Mouse (Mus musculus): ENCODE results near the gene Msrb2. TPM values are rescaled to one million over a fixed set of nuclear protein-coding genes. Genes with fewer than 3 reads are reported as not detected.

The Msrb2 gene
- total RNA-seq, 1 experiment: 17.1 TPM

GRCm38 (mm10) chr2:19382206-19382605 is 11.0 kb downstream of the Msrb2 start:
- no peaks in the 10 kb centered on the region for H3K9me3 ChIP-seq (ENCODE audit: control insufficient read depth, insufficient read depth, low read depth, low read length)
- in situ Hi-C loops (cut with MboI; ENCODE audit: low sequenced_read_pairs in 2 of 2, unreplicated experiment in 2 of 2): no loop called here
- TF ChIP-seq CHD2 (IDR thresholded peaks at IDR 0.05; ENCODE audit: low read depth, low read length) (no peak), ZNF384 (IDR thresholded peaks at IDR 0.05; ENCODE audit: low read depth, low read length) (no peak), MAFK (IDR thresholded peaks at IDR 0.05; ENCODE audit: insufficient read depth, low read depth, low read length) (no peak), ZC3H11A (IDR thresholded peaks at IDR 0.05; ENCODE audit: borderline replicate concordance, low read depth, low read length) (no peak), HCFC1 (IDR thresholded peaks at IDR 0.05; ENCODE audit: borderline replicate concordance, insufficient read depth, low read length) (no peak)
- H3K4me3 ChIP-seq (ENCODE audit: insufficient read depth in 1 of 2, low read depth in 1 of 2, low read length in 2 of 2, poor library complexity in 1 of 2, severe bottlenecking in 1 of 2): no peak overlapping the region
- peaks cover 3% of the 10 kb centered on the region; the same call in 1 of the 2 replicates for H3K36me3 ChIP-seq (ENCODE audit: control insufficient read depth, insufficient read depth, low read length, poor library complexity, severe bottlenecking)
- DNase-seq (ENCODE audit: low read depth, low spot score): no peak
- H3K9ac ChIP-seq (ENCODE audit: insufficient read depth, low read depth, low read length, poor library complexity, severe bottlenecking): no peak overlapping the region
- no peak overlapping the region for H3K27ac ChIP-seq (ENCODE audit: insufficient read depth, low read depth, low read length, poor library complexity, severe bottlenecking)
- H3K4me1 ChIP-seq (ENCODE audit: control insufficient read depth in 2 of 2, insufficient read depth in 2 of 2, low read length in 2 of 2, poor library complexity in 1 of 2): peaks cover 5 to 28% of the 10 kb centered on the region in 2 experiments; a peak in 3 of 4 replicates

GRCm38 (mm10) chr2:19383006-19383405 is 11.8 kb downstream of the Msrb2 start:
- TF ChIP-seq ZC3H11A (IDR thresholded peaks at IDR 0.05; ENCODE audit: borderline replicate concordance, low read depth, low read length): no peak
- TF ChIP-seq ZNF384 (IDR thresholded peaks at IDR 0.05; ENCODE audit: low read depth, low read length): no peak
- no peak for TF ChIP-seq HCFC1 (IDR thresholded peaks at IDR 0.05; ENCODE audit: borderline replicate concordance, insufficient read depth, low read length)
- TF ChIP-seq CHD2 (IDR thresholded peaks at IDR 0.05; ENCODE audit: low read depth, low read length): no peak
- no peak for TF ChIP-seq MAFK (IDR thresholded peaks at IDR 0.05; ENCODE audit: insufficient read depth, low read depth, low read length)

GRCm38 (mm10) chr2:19385772-19386171 is 14.5 kb downstream of the Msrb2 start:
- DNase-seq (ENCODE audit: low read depth, low spot score): no peak
- H3K9me3 ChIP-seq (ENCODE audit: control insufficient read depth, insufficient read depth, low read depth, low read length): no peaks in the 10 kb centered on the region
- H3K4me1 ChIP-seq (ENCODE audit: control insufficient read depth in 2 of 2, insufficient read depth in 2 of 2, low read length in 2 of 2, poor library complexity in 1 of 2): peaks cover 5 to 20% of the 10 kb centered on the region in 2 experiments; a peak in 3 of 4 replicates
- peaks cover 3% of the 10 kb centered on the region; the same call in 1 of the 2 replicates for H3K36me3 ChIP-seq (ENCODE audit: control insufficient read depth, insufficient read depth, low read length, poor library complexity, severe bottlenecking)
- H3K9ac ChIP-seq (ENCODE audit: insufficient read depth, low read depth, low read length, poor library complexity, severe bottlenecking): no peak overlapping the region
- no peak overlapping the region for H3K4me3 ChIP-seq (ENCODE audit: insufficient read depth in 1 of 2, low read depth in 1 of 2, low read length in 2 of 2, poor library complexity in 1 of 2, severe bottlenecking in 1 of 2)
- in situ Hi-C loops (cut with MboI; ENCODE audit: low sequenced_read_pairs in 2 of 2, unreplicated experiment in 2 of 2): no loop called here
- TF ChIP-seq ZC3H11A (IDR thresholded peaks at IDR 0.05; ENCODE audit: borderline replicate concordance, low read depth, low read length) (no peak), ZNF384 (IDR thresholded peaks at IDR 0.05; ENCODE audit: low read depth, low read length) (no peak), HCFC1 (IDR thresholded peaks at IDR 0.05; ENCODE audit: borderline replicate concordance, insufficient read depth, low read length) (no peak), CHD2 (IDR thresholded peaks at IDR 0.05; ENCODE audit: low read depth, low read length) (no peak), MAFK (IDR thresholded peaks at IDR 0.05; ENCODE audit: insufficient read depth, low read depth, low read length) (no peak)
- H3K27ac ChIP-seq (ENCODE audit: insufficient read depth, low read depth, low read length, poor library complexity, severe bottlenecking): no peak overlapping the region

More at GRCm38 (mm10) chr2:19383006-19383405, 11.8 kb downstream of the Msrb2 start:
- Histone ChIP-seq H3K4me1 (ENCODE audit: control insufficient read depth in 2 of 2, insufficient read depth in 2 of 2, low read length in 2 of 2, poor library complexity in 1 of 2) (peaks cover 5 to 28% of the 10 kb centered on the region in 2 experiments; a peak in 3 of 4 replicates), H3K9ac (ENCODE audit: insufficient read depth, low read depth, low read length, poor library complexity, severe bottlenecking) (no peak overlapping the region), H3K4me3 (ENCODE audit: insufficient read depth in 1 of 2, low read depth in 1 of 2, low read length in 2 of 2, poor library complexity in 1 of 2, severe bottlenecking in 1 of 2) (no peak overlapping the region), H3K9me3 (ENCODE audit: control insufficient read depth, insufficient read depth, low read depth, low read length) (no peaks in the 10 kb centered on the region), H3K36me3 (ENCODE audit: control insufficient read depth, insufficient read depth, low read length, poor library complexity, severe bottlenecking) (peaks cover 3% of the 10 kb centered on the region; the same call in 1 of the 2 replicates), H3K27ac (ENCODE audit: insufficient read depth, low read depth, low read length, poor library complexity, severe bottlenecking) (no peak overlapping the region)
- DNase-seq (ENCODE audit: low read depth, low spot score): no peak
- in situ Hi-C loops (cut with MboI; ENCODE audit: low sequenced_read_pairs in 2 of 2, unreplicated experiment in 2 of 2): no loop called here

- no peak overlapping the region for H3K27ac ChIP-seq (ENCODE audit: insufficient read depth, low read depth, low read length, poor library complexity, severe bottlenecking)
- TF ChIP-seq HCFC1 (IDR thresholded peaks at IDR 0.05; ENCODE audit: borderline replicate concordance, insufficient read depth, low read length) (no peak), ZC3H11A (IDR thresholded peaks at IDR 0.05; ENCODE audit: borderline replicate concordance, low read depth, low read length) (no peak), ZNF384 (IDR thresholded peaks at IDR 0.05; ENCODE audit: low read depth, low read length) (no peak), MAFK (IDR thresholded peaks at IDR 0.05; ENCODE audit: insufficient read depth, low read depth, low read length) (no peak), CHD2 (IDR thresholded peaks at IDR 0.05; ENCODE audit: low read depth, low read length) (no peak)
- H3K4me1 ChIP-seq (ENCODE audit: control insufficient read depth in 2 of 2, insufficient read depth in 2 of 2, low read length in 2 of 2, poor library complexity in 1 of 2): peaks cover 8 to 17% of the 10 kb centered on the region in 2 experiments
- H3K9ac ChIP-seq (ENCODE audit: insufficient read depth, low read depth, low read length, poor library complexity, severe bottlenecking): no peak overlapping the region
- no peaks in the 10 kb centered on the region for H3K9me3 ChIP-seq (ENCODE audit: control insufficient read depth, insufficient read depth, low read depth, low read length)
- 0 out of 4 replicates have a peak overlapping the region, but pooled peaks of 1 of the 2 experiments have one; percentile 10 for H3K4me3 ChIP-seq (ENCODE audit: insufficient read depth in 1 of 2, low read depth in 1 of 2, low read length in 2 of 2, poor library complexity in 1 of 2, severe bottlenecking in 1 of 2)
- DNase-seq (ENCODE audit: low read depth, low spot score): no peak
- in situ Hi-C loops (cut with MboI; ENCODE audit: low sequenced_read_pairs in 2 of 2, unreplicated experiment in 2 of 2): no loop called here
- peaks cover 3% of the 10 kb centered on the region; the same call in 1 of the 2 replicates for H3K36me3 ChIP-seq (ENCODE audit: control insufficient read depth, insufficient read depth, low read length, poor library complexity, severe bottlenecking)
Observed at GRCm38 (mm10) chr2:19388329-19389103, 17.3 kb downstream of the Msrb2 start.
